Mouse (Mus musculus) ovary, postnatal 10 days (tissue): Measurements from ENCODE around the gene Luc7l3.

ENCODE experiments used
- DNase-seq: peaks from one replicate; pipeline ENCODE4 v3.0.0; 2022; ENCODE audit warnings: low spot score

Gene Luc7l3

GRCm38 (mm10) chr11:94336551-94336950 lies 14.8 kb upstream of the Luc7l3 start:
- DNase-seq = no peak

- no peak for DNase-seq
These were observed 12.7 kb upstream of the Luc7l3 start for GRCm38 (mm10) chr11:94334386-94334968.

DNA sequence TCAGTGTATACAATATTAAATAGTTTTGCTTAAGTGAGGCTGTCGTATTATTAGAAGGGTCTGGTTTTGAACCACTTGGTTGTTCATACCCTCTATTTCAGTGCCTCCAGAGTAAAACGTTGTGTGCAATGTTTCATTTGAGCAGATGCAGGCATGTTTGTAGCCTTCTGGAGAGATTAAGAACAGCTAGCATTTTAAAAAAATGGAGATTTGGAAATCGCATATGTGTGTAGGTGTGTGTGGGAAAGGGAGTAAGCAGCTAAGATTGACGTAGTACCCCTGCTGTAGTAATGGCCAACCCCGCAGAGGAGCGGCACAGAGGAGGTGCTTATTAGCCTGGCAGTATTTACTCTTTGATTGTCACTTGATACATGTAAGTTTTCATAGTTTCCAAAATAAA lies 10.9 kb upstream of the Luc7l3 start:
- DNase-seq = no peak

DNA sequence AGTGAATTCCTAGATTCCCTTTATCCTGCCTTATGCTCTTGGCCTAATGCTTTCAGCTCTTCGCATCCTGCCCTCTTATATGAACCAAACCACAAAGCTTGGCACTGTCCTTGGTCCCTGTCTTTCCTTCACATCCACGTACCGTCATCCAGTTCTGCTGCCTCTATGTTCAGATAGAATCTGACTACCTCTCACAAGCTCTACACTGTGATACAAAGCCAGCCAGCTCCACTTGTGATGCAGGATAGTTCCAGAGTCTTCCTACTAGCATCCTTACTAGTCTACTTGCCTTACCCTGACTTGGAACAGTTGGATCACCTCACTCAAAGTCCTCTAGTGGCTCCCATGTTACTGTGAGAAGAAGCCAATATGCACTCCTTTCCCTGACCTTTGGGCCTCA lies 8.4 kb upstream of the Luc7l3 start:
- no peak for DNase-seq

DNA sequence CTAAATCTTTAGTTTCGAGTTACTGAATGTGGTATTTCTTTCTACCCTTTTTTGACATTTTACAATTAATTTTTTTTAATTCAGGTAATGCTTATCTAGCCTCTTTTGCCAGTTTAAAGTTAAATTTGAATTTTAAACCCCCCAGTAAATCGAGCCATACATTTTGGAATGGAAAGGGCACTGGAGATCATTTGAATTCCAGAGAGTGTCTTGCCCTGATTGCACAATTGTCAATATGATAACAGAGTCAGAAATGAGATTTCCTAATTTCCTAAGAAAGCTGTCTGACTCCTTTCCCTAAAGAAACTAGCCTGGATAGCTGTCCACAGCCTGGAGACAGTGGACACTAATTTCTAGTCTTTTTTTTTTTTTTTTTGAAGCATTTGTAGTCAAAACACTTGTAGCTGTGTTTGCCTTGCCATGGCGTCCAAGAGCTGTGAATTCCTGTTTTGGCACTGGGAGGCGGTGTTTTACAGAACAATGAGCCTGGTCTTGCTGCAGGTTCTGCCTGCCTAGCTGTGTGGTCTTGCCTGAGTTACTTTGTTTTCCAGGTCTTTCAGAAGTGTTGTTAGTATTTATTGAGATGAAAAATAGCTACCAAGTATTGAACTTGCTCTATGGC lies 7.6 kb upstream of the Luc7l3 start:
- DNase-seq = no peak

DNA sequence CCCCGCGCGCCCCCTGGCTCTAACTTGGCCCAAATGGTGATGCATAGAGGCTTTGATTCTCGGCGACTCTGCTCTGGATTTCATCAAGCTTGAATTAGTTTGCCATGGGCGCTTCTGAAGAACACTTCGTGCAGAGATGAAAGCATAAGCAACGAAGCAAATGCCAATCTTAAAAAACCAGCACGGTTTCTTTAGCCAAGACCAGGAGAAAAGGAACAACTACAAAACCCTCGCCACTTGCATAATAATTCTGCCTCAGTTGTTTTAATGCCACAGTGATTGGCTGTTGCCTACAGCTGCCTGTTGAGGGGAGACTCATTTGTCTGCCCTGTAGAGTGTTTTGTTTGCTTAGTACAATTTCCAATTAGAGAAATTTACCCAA lies 6.8 kb upstream of the Luc7l3 start:
- no peak for DNase-seq

- DNase-seq = peak; percentile 92
These were observed 6.2 kb upstream of the Luc7l3 start, which contains the start of gene Ankrd40 for GRCm38 (mm10) chr11:94327693-94328643. Gene Ankrd40, plus strand, starts transcription at chr11:94328001.

DNA sequence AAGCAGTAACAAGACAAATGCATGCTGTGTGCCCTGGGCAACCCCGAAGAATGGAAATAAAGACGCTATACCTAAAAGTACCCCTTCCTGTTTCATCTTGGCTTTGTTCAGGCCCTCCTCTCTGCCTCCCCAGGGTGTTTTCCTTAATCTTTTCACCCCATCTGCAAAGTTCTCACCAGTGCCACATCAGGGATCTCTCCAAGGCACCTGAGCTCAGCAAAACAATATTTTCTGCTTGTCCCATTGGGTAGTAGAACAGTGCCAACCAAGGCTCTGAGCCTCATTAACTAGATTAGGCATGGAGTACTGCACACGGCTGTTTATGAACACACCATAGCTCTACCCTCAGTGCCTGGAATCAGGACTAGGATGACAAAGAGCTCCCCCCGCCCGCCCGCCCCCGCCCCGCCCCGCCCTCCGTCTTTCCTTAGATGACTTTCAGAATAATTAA lies 5.2 kb upstream of the Luc7l3 start:
- DNase-seq = no peak

DNA sequence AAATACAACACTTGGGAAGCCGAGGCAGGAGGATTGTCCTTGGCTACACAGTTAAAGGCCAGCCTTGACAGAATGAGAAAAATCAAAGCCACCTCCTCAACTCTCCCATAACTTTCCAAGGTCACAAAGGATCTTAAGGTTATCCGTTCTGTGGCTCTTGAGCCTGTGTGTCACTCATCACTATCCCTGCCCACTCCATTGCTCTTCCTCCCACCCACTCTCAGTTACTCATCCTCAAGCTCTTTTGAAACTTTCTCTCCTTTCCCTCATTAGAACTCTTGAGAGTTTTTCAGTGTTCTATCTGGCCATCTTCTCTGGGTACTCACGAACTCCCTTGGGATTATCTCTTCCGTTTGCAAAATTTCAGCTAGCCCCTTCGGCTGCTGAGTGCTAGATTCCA lies 2.8 kb upstream of the Luc7l3 start:
- DNase-seq = no peak

DNA sequence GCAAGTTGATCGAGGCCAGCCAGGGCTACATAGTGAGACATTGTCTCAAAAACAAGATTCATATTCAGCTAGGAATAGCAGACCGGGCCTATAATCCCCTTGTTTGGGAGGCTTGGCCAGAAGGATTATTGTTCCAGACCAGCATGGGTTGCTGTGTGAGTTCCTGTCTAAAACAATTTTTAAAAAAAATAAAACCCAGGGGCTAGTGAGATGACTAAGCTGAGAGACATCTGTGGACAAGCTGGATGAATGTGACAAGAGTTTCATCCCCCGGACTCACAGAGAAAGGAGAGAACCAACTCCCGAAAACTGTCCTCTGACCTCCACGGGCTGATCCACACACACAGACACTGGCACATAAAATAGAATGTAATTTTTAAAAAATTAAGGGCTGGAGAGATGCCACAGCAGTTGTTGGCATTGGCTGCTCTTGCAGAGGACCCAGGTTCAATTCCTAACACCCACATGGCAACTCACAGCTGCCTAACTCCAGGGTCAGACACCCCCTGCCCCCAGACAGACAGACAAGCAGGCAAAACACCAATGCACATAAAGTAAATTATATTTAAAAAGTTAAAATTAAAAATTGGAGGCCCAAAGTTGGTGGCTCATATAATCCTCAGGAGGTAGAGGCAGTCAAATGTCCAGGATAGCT lies 1.6 kb upstream of the Luc7l3 start:
- DNase-seq = no peak

GRCm38 (mm10) chr11:94322636-94323035 lies 848 bp upstream of the Luc7l3 start:
- DNase-seq = no peak

- DNase-seq = no peak
These were observed 538 bp downstream of the Luc7l3 start for GRCm38 (mm10) chr11:94320969-94321930.

- DNase-seq = no peak
These were observed 3.7 kb downstream of the Luc7l3 start for GRCm38 (mm10) chr11:94318056-94318455.

- DNase-seq = no peak
These were observed 4.3 kb downstream of the Luc7l3 start for GRCm38 (mm10) chr11:94317515-94317914.

DNA sequence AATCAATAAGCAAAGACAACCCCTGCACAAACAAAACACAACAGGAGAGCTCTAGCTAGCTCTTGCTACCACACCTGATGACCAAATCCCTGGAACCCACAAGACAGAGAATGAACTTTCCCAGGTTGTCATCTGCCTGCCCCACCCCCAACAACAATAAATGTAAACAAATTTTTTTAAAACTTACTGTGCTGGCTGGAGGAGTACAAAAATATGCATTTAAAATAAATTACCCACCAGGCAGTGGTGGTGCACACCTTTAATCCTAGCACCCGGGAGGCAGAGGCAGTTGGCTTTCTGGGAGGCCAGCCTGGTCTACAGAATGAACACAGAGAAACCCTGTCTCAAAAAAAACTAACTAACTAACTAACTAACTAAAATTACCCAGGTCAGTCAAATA lies 4.8 kb downstream of the Luc7l3 start:
- DNase-seq = no peak

GRCm38 (mm10) chr11:94316528-94316927 lies 5.3 kb downstream of the Luc7l3 start:
- no peak for DNase-seq

GRCm38 (mm10) chr11:94315308-94315707 lies 6.5 kb downstream of the Luc7l3 start:
- DNase-seq = no peak

- no peak for DNase-seq
These were observed 7.6 kb downstream of the Luc7l3 start for GRCm38 (mm10) chr11:94314098-94314652.

- no peak for DNase-seq
These were observed 9.1 kb downstream of the Luc7l3 start for GRCm38 (mm10) chr11:94312733-94313132.

DNA sequence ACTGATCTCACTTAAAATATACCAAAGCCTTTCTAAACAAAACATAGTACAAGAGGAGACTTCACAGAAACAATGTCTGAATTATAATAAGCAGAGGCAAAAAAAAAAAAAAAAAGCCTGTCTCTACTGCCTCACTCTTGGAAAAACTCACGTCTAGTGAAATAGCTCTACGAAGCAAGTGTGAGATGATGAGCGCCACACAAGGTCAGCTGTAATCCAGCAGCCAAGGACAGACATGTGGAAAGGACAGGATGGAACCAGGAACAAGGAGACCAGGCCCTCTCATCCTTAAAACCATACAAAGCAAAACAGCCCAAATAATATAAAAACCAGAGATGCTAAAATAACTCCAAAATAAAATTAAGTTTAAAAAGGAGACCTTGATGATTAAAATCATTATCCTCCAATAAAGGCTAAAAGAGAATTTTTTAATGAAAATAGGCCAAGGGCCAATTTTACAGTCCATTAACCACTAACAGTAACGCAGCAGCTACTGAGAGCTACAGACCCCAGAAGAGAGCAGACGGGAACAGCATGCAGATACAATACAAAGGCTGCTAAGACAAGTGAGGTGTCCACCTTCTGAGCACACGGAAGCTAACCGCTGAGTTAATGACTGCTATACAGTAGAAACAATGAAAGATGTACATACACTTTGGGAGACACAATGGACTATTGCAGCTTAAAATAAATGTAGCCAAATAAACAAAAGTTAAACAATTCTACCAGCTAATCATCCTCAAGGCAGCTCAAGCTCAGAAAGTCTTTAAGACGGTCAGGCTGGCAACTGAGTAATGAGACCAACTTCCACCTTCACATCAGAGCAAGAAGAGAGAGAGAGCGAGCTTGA lies 26.6 kb downstream of the Luc7l3 start:
- DNase-seq = no peak
